Mouse (Mus musculus) MEL (cell line): Measurements from ENCODE around the gene Dpysl5. TPM values are rescaled to one million over a fixed set of nuclear protein-coding genes. Genes with fewer than 3 reads are reported as not detected.

Experiments
- DNase-seq: peaks from one replicate; pipeline ENCODE4 v3.0.0; 2011; ENCODE audit warnings: low read depth, low spot score
- H3K27ac ChIP-seq: 2 replicates; pipeline ENCODE4 v1.5.1; 2012; ENCODE audit warnings: low read depth, mild to moderate bottlenecking, control low read depth, low read length, moderate library complexity; ENCODE audit not compliant: control insufficient read depth
- H3K27me3 ChIP-seq, 2 experiments: fragments of 150-350 bp in 1 of 2; sonication (generic) in 1 of 2; 2 replicates each; pipeline ENCODE4 v1.6.1; 2012; ENCODE audit warnings: low read length in 2 of 2, mild to moderate bottlenecking in 2 of 2, improper control_type of control experiment in 1 of 2, moderate library complexity in 1 of 2; ENCODE audit not compliant: insufficient read depth in 2 of 2, control insufficient read depth in 1 of 2
- H3K36me3 ChIP-seq, 2 experiments: 2 replicates each; pipeline ENCODE4 v1.6.1; 2012 to 2014; ENCODE audit warnings: low read length in 2 of 2, improper control_type of control experiment in 1 of 2, inconsistent platforms in 1 of 2, mild to moderate bottlenecking in 1 of 2; ENCODE audit not compliant: insufficient read depth in 2 of 2, control insufficient read depth in 1 of 2
- H3K4me1 ChIP-seq, 2 experiments: fragments of 150-350 bp in 1 of 2; sonication (generic) in 1 of 2; 2 replicates each; pipeline ENCODE4 v1.6.1; 2012; ENCODE audit warnings: low read length in 2 of 2, improper control_type of control experiment in 1 of 2, mild to moderate bottlenecking in 1 of 2; ENCODE audit not compliant: insufficient read depth in 2 of 2, control insufficient read depth in 1 of 2
- H3K4me3 ChIP-seq, 2 experiments: fragments of 150-350 bp in 1 of 2; sonication (generic) in 1 of 2; 2 replicates each; pipeline ENCODE4 v1.5.1; 2012; ENCODE audit warnings: low read depth in 2 of 2, low read length in 2 of 2, mild to moderate bottlenecking in 2 of 2, moderate library complexity in 2 of 2, control low read depth in 1 of 2, improper control_type of control experiment in 1 of 2; ENCODE audit not compliant: control insufficient read depth in 1 of 2, insufficient read depth in 1 of 2
- H3K79me2 ChIP-seq: 2 replicates; pipeline ENCODE4 v1.6.1; 2012; ENCODE audit warnings: mild to moderate bottlenecking, low read length, moderate library complexity; ENCODE audit not compliant: control insufficient read depth, poor library complexity, insufficient read depth
- H3K9ac ChIP-seq: 2 replicates; pipeline ENCODE4 v1.6.1; 2012; ENCODE audit warnings: low read depth, mild to moderate bottlenecking, control low read depth, low read length, moderate library complexity; ENCODE audit not compliant: control insufficient read depth, poor library complexity, severe bottlenecking
- H3K9me3 ChIP-seq: fragments of 150-350 bp; sonication (generic); replicated peaks from 2 replicates; pipeline ENCODE4 v1.6.1; 2012; ENCODE audit warnings: mild to moderate bottlenecking, low read length, improper control_type of control experiment, moderate library complexity; ENCODE audit not compliant: insufficient read depth
- CHD1 ChIP-seq: IDR thresholded peaks from 2 replicates; pipeline ENCODE4 v1.6.1; 2012; ENCODE audit warnings: low read depth, mild to moderate bottlenecking, inconsistent platforms, low read length, improper control_type of control experiment
- CTCF ChIP-seq, 3 experiments: IDR thresholded peaks in 2 of 3; conservative IDR thresholded peaks in 1 of 3; 2 replicates each; pipeline ENCODE4 v1.5.1; 2011 to 2012; ENCODE audit warnings: low read length in 3 of 3, low read depth in 2 of 3, mild to moderate bottlenecking in 2 of 3, improper control_type of control experiment in 1 of 3, inconsistent platforms in 1 of 3, mixed read lengths in 1 of 3, moderate library complexity in 1 of 3; ENCODE audit not compliant: control insufficient read depth in 1 of 3, insufficient read depth in 1 of 3, poor library complexity in 1 of 3, severe bottlenecking in 1 of 3
- ELF1 ChIP-seq: IDR thresholded peaks from 2 replicates; pipeline ENCODE4 v1.6.1; 2014; ENCODE audit warnings: low read depth, mild to moderate bottlenecking, inconsistent platforms, low read length, improper control_type of control experiment, moderate library complexity
- HCFC1 ChIP-seq: IDR thresholded peaks from 2 replicates; pipeline ENCODE4 v1.6.1; 2012; ENCODE audit warnings: low read depth, mild to moderate bottlenecking, inconsistent platforms, low read length, improper control_type of control experiment, moderate library complexity
- MAX ChIP-seq: IDR thresholded peaks from 2 replicates; pipeline ENCODE4 v1.6.1; 2011; ENCODE audit warnings: low read length, improper control_type of control experiment
- MAZ ChIP-seq: IDR thresholded peaks from 2 replicates; pipeline ENCODE4 v1.6.1; 2012; ENCODE audit warnings: low read depth, mild to moderate bottlenecking, inconsistent platforms, low read length, improper control_type of control experiment
- MYB ChIP-seq: IDR thresholded peaks from 2 replicates; pipeline ENCODE4 v1.6.1; 2011; ENCODE audit warnings: mild to moderate bottlenecking, low read depth, low read length, improper control_type of control experiment
- NELFE ChIP-seq: IDR thresholded peaks from 2 replicates; pipeline ENCODE4 v1.6.1; 2011; ENCODE audit warnings: low read depth, low read length, improper control_type of control experiment
- POLR2AphosphoS2 ChIP-seq: IDR thresholded peaks from 2 replicates; pipeline ENCODE4 v1.6.1; 2011; ENCODE audit warnings: low read length, improper control_type of control experiment
- RAD21 ChIP-seq: IDR thresholded peaks from 2 replicates; pipeline ENCODE4 v1.6.1; 2011; ENCODE audit warnings: mild to moderate bottlenecking, low read depth, low read length, improper control_type of control experiment
- SIN3A ChIP-seq: IDR thresholded peaks from 2 replicates; pipeline ENCODE4 v1.6.1; 2012; ENCODE audit warnings: low read length, improper control_type of control experiment, inconsistent platforms
- SMC3 ChIP-seq: IDR thresholded peaks from 2 replicates; pipeline ENCODE4 v1.6.1; 2011; ENCODE audit warnings: low read depth, low read length, improper control_type of control experiment
- TAL1 ChIP-seq: IDR thresholded peaks from 2 replicates; pipeline ENCODE4 v1.6.1; 2012; ENCODE audit warnings: mild to moderate bottlenecking, inconsistent platforms, low read length, moderate library complexity, mixed read lengths
- TBP ChIP-seq: IDR thresholded peaks from 2 replicates; pipeline ENCODE4 v1.8.0; 2011; ENCODE audit warnings: low read depth, low read length, improper control_type of control experiment
- USF1 ChIP-seq: IDR thresholded peaks from 2 replicates; pipeline ENCODE4 v1.6.1; 2014; ENCODE audit warnings: low read depth, mild to moderate bottlenecking, inconsistent platforms, low read length, improper control_type of control experiment, moderate library complexity
- polyA plus RNA-seq, 2 experiments: library from polyadenylated mRNA; stranded (reverse) in 1 of 2; unstranded in 1 of 2; fragments of >175 nt in 1 of 2; fragments of >200 nt in 1 of 2; gene quantifications; 2 replicates each; pipeline versions ENCODE4 v1.2.1 to v1.2.4; 2012; ENCODE audit warnings: low replicate concordance in 2 of 2, low read depth in 1 of 2; ENCODE audit not compliant: insufficient read length in 2 of 2, insufficient read depth in 1 of 2, missing spikeins in 1 of 2
- total RNA-seq: library from RNA; depleted of rRNA; stranded (reverse); fragments of 300-350 nt; gene quantifications from 2 replicates; pipeline ENCODE4 v1.2.3, GENCODE M21; 2012

Gene Dpysl5
- total and polyA plus RNA-seq, 3 experiments, result not detected

- no peak overlapping the region for H3K4me3 ChIP-seq
- H3K27ac ChIP-seq, result no peak overlapping the region
- no peak for DNase-seq
- no peak overlapping the region for H3K9ac ChIP-seq
- TF ChIP-seq CTCF (IDR thresholded peaks at IDR 0.05 in 2 of 3, conservative IDR thresholded peaks at IDR 0.05 in 1 of 3; ENCODE audit: control insufficient read depth in 1 of 3, insufficient read depth in 1 of 3, low read depth in 2 of 3, low read length in 3 of 3, poor library complexity in 1 of 3, severe bottlenecking in 1 of 3) (no peak), USF1 (no peak), MAX (no peak), TBP (no peak), MAZ (no peak), ELF1 (no peak), SMC3 (no peak), RAD21 (no peak), SIN3A (no peak), NELFE (no peak), POLR2AphosphoS2 (no peak), MYB (no peak), HCFC1 (no peak), CHD1 (no peak), TAL1 (no peak)
- H3K4me1 ChIP-seq, result no peaks in the 10 kb centered on the region
- H3K9me3 ChIP-seq, result no peaks in the 10 kb centered on the region
- H3K79me2 ChIP-seq, result no peaks in the 10 kb centered on the region
- no peaks in the 10 kb centered on the region for H3K36me3 ChIP-seq
- peaks cover 8 to 13% of the 10 kb centered on the region in 2 experiments; a peak in 3 of 4 replicates for H3K27me3 ChIP-seq
Measured at GRCm38 (mm10) chr5:30765596-30766370, 54.4 kb downstream of the Dpysl5 start.

- H3K4me1 ChIP-seq, result no peaks in the 10 kb centered on the region
- peaks cover 12 to 19% of the 10 kb centered on the region in 2 experiments; a peak in 3 of 4 replicates for H3K27me3 ChIP-seq
- TF ChIP-seq TAL1, result no peak
- no peak for TF ChIP-seq CTCF (IDR thresholded peaks at IDR 0.05 in 2 of 3, conservative IDR thresholded peaks at IDR 0.05 in 1 of 3; ENCODE audit: control insufficient read depth in 1 of 3, insufficient read depth in 1 of 3, low read depth in 2 of 3, low read length in 3 of 3, poor library complexity in 1 of 3, severe bottlenecking in 1 of 3)
- TF ChIP-seq, all 39 proteins: peak for 0
Measured at GRCm38 (mm10) chr5:30768082-30768481, 56.7 kb downstream of the Dpysl5 start.

More at GRCm38 (mm10) chr5:30768082-30768481, 56.7 kb downstream of the Dpysl5 start:
- H3K9ac ChIP-seq, result no peak overlapping the region
- H3K79me2 ChIP-seq, result no peaks in the 10 kb centered on the region
- H3K4me3 ChIP-seq, result no peak overlapping the region
- DNase-seq, result no peak
- no peaks in the 10 kb centered on the region for H3K36me3 ChIP-seq
- H3K9me3 ChIP-seq, result no peaks in the 10 kb centered on the region
- no peak overlapping the region for H3K27ac ChIP-seq
